Mouse (Mus musculus) lung, embryonic 16.5 days (tissue): ENCODE results near the gene Apoa4. TPM values are rescaled to one million over a fixed set of nuclear protein-coding genes. Genes with fewer than 3 reads are reported as not detected.

Experiments used
- polyA plus RNA-seq: library from polyadenylated mRNA; unstranded; fragments of >200 nt; fragmentation: Nextera tagmentation; extraction: Ambion mirVana; gene quantifications from 2 replicates; pipeline ENCODE4 v1.2.1, GENCODE M21; 2015

Apoa4 gene
- polyA plus RNA-seq, 1 experiment from 2014 or later: not detected

Other genes with a start within 250 kb of the Apoa4 start
- 149 and 157 TPM in 2 replicates for gene Pafah1b2, start 228.0 kb upstream of the Apoa4 start, polyA plus RNA-seq
- gene Sik3, start 227.9 kb upstream of the Apoa4 start, polyA plus RNA-seq: 5.2 and 5.8 TPM in 2 replicates
- 14.2 and 96.7 TPM in 2 replicates for gene Apoa1, start 12.1 kb upstream of the Apoa4 start, polyA plus RNA-seq
- gene Apoc3, start 5.1 kb upstream of the Apoa4 start, polyA plus RNA-seq: not detected in 2 replicates
- gene Apoa5, start 27.9 kb downstream of the Apoa4 start, polyA plus RNA-seq: not detected in 2 replicates
- gene Zpr1, start 32.4 kb downstream of the Apoa4 start, polyA plus RNA-seq: 44.8 and 46.6 TPM in 2 replicates
- 23.3 and 26.8 TPM in 2 replicates for gene Bud13, start 42.3 kb downstream of the Apoa4 start, polyA plus RNA-seq
- not detected in 2 replicates for gene 4931429L15Rik, start 79.3 kb downstream of the Apoa4 start, polyA plus RNA-seq